Mouse (Mus musculus): ENCODE results near the gene Snrpd3. TPM values are rescaled to one million over a fixed set of nuclear protein-coding genes. Genes with fewer than 3 reads are reported as not detected.
A peak's percentile ranks its signal among the peaks of the same experiment; 100 is the strongest.
"Not testable (repeated sequence)": the region's sequence is repeated elsewhere in the genome, so short reads cannot be mapped to it uniquely, and the experiment has no call there.

The Snrpd3 gene
- total RNA-seq, 2 experiments from 2014 or later = 67.9 to 75.9 TPM

- intact Hi-C loops (cut with DNase I) = no loop called here
- DNase-seq = no peak
Measured at GRCm38 (mm10) chr10:75499791-75500190, 17.6 kb upstream of the Snrpd3 start.

GRCm38 (mm10) chr10:75500345-75500744 lies 17.0 kb upstream of the Snrpd3 start:
- no peak for DNase-seq
- intact Hi-C loops (cut with DNase I) = no loop called here

GRCm38 (mm10) chr10:75501641-75502040 lies 15.7 kb upstream of the Snrpd3 start:
- intact Hi-C loops (cut with DNase I) = no loop called here
- DNase-seq = no peak

- intact Hi-C loops (cut with DNase I) = no loop called here
- DNase-seq = no peak
Measured at GRCm38 (mm10) chr10:75503692-75504091, 13.7 kb upstream of the Snrpd3 start.

GRCm38 (mm10) chr10:75504234-75505129 lies 12.9 kb upstream of the Snrpd3 start:
- intact Hi-C loops (cut with DNase I) = no loop called here
- DNase-seq = peak in 1 of 2 experiments; percentile 38

- intact Hi-C loops (cut with DNase I) = no loop called here
- DNase-seq = no peak
Measured at GRCm38 (mm10) chr10:75505130-75505495, 12.2 kb upstream of the Snrpd3 start.

GRCm38 (mm10) chr10:75505928-75506327 lies 11.4 kb upstream of the Snrpd3 start:
- intact Hi-C loops (cut with DNase I); DNase-seq: not testable (repeated sequence)

- intact Hi-C loops (cut with DNase I) = no loop called here
- DNase-seq = peak; percentile 80 to 84
Measured at GRCm38 (mm10) chr10:75510446-75510845, 6.9 kb upstream of the Snrpd3 start.

GRCm38 (mm10) chr10:75511060-75511459 lies 6.3 kb upstream of the Snrpd3 start:
- no peak for DNase-seq
- intact Hi-C loops (cut with DNase I) = no loop called here

GRCm38 (mm10) chr10:75511897-75512296 lies 5.5 kb upstream of the Snrpd3 start:
- intact Hi-C loops (cut with DNase I) = no loop called here

GRCm38 (mm10) chr10:75512796-75513195 lies 4.6 kb upstream of the Snrpd3 start:
- intact Hi-C loops (cut with DNase I) = no loop called here

More at GRCm38 (mm10) chr10:75511897-75512296, 5.5 kb upstream of the Snrpd3 start:
- DNase-seq = no peak

GRCm38 (mm10) chr10:75513306-75514067 lies 3.9 kb upstream of the Snrpd3 start:
- intact Hi-C loops (cut with DNase I) = no loop called here
- DNase-seq = no peak

More at GRCm38 (mm10) chr10:75512796-75513195, 4.6 kb upstream of the Snrpd3 start:
- DNase-seq = no peak

GRCm38 (mm10) chr10:75514361-75514760 lies 3.0 kb upstream of the Snrpd3 start:
- DNase-seq = no peak
- intact Hi-C loops (cut with DNase I) = no loop called here

- no peak for DNase-seq
- intact Hi-C loops (cut with DNase I) = no loop called here
Measured at GRCm38 (mm10) chr10:75515216-75516037, 1.9 kb upstream of the Snrpd3 start.

- intact Hi-C loops (cut with DNase I) = no loop called here
- peak in 1 of 2 experiments; percentile 31 for DNase-seq
Measured at GRCm38 (mm10) chr10:75516038-75516723, 1.2 kb upstream of the Snrpd3 start.

GRCm38 (mm10) chr10:75516724-75517072 lies 653 bp upstream of the Snrpd3 start:
- intact Hi-C loops (cut with DNase I) = no loop called here
- no peak for DNase-seq

GRCm38 (mm10) chr10:75517758-75518143 lies 400 bp downstream of the Snrpd3 start, which contains the start of gene Gucd1:
Gucd1 (minus strand) TSS chr10:75517972.
- intact Hi-C loops (cut with DNase I) = no loop called here
- DNase-seq = peak; percentile 99

GRCm38 (mm10) chr10:75520581-75520980 lies 3.2 kb downstream of the Snrpd3 start:
- DNase-seq = no peak
- intact Hi-C loops (cut with DNase I) = no loop called here

GRCm38 (mm10) chr10:75521643-75522042 lies 4.3 kb downstream of the Snrpd3 start:
- DNase-seq = no peak
- intact Hi-C loops (cut with DNase I) = no loop called here

- DNase-seq; intact Hi-C loops (cut with DNase I): not testable (repeated sequence)
Measured at GRCm38 (mm10) chr10:75525450-75525849, 8.1 kb downstream of the Snrpd3 start.
